Mouse (Mus musculus) ES-E14 (cell line): ENCODE data around the gene Sh3d19. TPM values are rescaled to one million over a fixed set of nuclear protein-coding genes. Genes with fewer than 3 reads are reported as not detected.

Experiments used
- DNase-seq: peaks from one replicate; pipeline ENCODE4 v3.0.0-alpha.2; 2013; ENCODE audit warnings: low read depth, low spot score
- H3K27ac ChIP-seq: 2 replicates; pipeline ENCODE4 v1.5.1; 2012; ENCODE audit warnings: low read depth, mild to moderate bottlenecking, low read length, moderate library complexity, mixed read lengths; ENCODE audit not compliant: poor library complexity, insufficient read depth, severe bottlenecking
- H3K36me3 ChIP-seq: 2 replicates; pipeline ENCODE4 v1.6.1; 2012; ENCODE audit warnings: mild to moderate bottlenecking, low read length, moderate library complexity, mixed read lengths; ENCODE audit not compliant: control insufficient read depth, poor library complexity, insufficient read depth, severe bottlenecking
- H3K4me1 ChIP-seq, 2 experiments: fragments of 150-350 bp in 1 of 2; sonication (generic) in 1 of 2; 2 replicates each; pipeline ENCODE4 v1.6.1; 2012; ENCODE audit warnings: low read length in 2 of 2, mild to moderate bottlenecking in 1 of 2, mixed read lengths in 1 of 2; ENCODE audit not compliant: control insufficient read depth in 2 of 2, insufficient read depth in 2 of 2, poor library complexity in 1 of 2
- H3K4me3 ChIP-seq, 2 experiments: fragments of 150-350 bp in 1 of 2; sonication (generic) in 1 of 2; 2 replicates each; pipeline ENCODE4 v1.5.1; 2012; ENCODE audit warnings: low read length in 2 of 2, low read depth in 1 of 2, mild to moderate bottlenecking in 1 of 2, mixed read lengths in 1 of 2; ENCODE audit not compliant: insufficient read depth in 1 of 2, poor library complexity in 1 of 2, severe bottlenecking in 1 of 2
- H3K9ac ChIP-seq: 2 replicates; pipeline ENCODE4 v1.6.1; 2012; ENCODE audit warnings: low read depth, mild to moderate bottlenecking, low read length, mixed read lengths; ENCODE audit not compliant: poor library complexity, insufficient read depth, severe bottlenecking
- H3K9me3 ChIP-seq: fragments of 150-350 bp; sonication (generic); 2 replicates; pipeline ENCODE4 v1.6.1; 2012; ENCODE audit warnings: low read depth, mild to moderate bottlenecking, low read length; ENCODE audit not compliant: control insufficient read depth, insufficient read depth
- CHD2 ChIP-seq: IDR thresholded peaks from 2 replicates; pipeline ENCODE4 v1.6.1; 2014; ENCODE audit warnings: mild to moderate bottlenecking, low read depth, low read length, inconsistent platforms
- HCFC1 ChIP-seq: IDR thresholded peaks from 2 replicates; pipeline ENCODE4 v1.6.1; 2012; ENCODE audit warnings: low read length, inconsistent platforms, borderline replicate concordance; ENCODE audit not compliant: insufficient read depth
- MAFK ChIP-seq: IDR thresholded peaks from 2 replicates; pipeline ENCODE4 v1.6.1; 2014; ENCODE audit warnings: mild to moderate bottlenecking, low read depth, low read length, inconsistent platforms; ENCODE audit not compliant: insufficient read depth
- ZC3H11A ChIP-seq: IDR thresholded peaks from 2 replicates; pipeline ENCODE4 v1.6.1; 2012; ENCODE audit warnings: low read depth, mild to moderate bottlenecking, inconsistent platforms, low read length, borderline replicate concordance
- ZNF384 ChIP-seq: IDR thresholded peaks from 2 replicates; pipeline ENCODE4 v1.6.1; 2012; ENCODE audit warnings: low read depth, low read length, inconsistent platforms
- in situ Hi-C, 2 experiments: fragments of 600-800 bp; cut with MboI; formaldehyde crosslinking; loops; one replicate each; pipeline ENCODE4 v1.15.1; 2025; ENCODE audit warnings: low sequenced_read_pairs in 2 of 2, inconsistent platforms in 1 of 2; ENCODE audit not compliant: unreplicated experiment in 2 of 2
- total RNA-seq: library from RNA; depleted of rRNA; stranded (reverse); fragments of 300-350 nt; gene quantifications from 2 replicates; pipeline ENCODE4 v1.2.3, GENCODE M21; 2012

The Sh3d19 gene
- total RNA-seq, 1 experiment, result 13.2 TPM

DNA sequence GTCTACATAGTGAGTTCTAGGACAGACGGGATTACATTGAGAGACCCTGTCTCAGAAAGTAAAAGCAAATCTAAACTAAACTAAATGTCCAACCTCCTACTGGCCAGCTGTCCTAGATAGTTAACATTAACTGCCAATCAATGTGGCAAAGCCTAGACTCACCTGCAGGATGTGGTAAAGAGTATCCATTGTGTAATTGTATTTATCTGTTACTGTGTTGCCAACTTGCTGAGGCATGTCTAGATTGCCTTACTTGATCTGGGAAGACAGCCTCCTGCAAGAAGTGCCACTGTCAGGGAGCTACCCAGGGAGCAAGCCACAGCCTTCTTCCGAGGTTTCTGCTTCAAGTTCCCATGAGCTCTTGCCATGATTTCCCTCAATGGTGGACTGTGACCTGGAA, 16.3 kb downstream of the Sh3d19 start:
- Histone ChIP-seq H3K9ac (no peak overlapping the region), H3K4me1 (peaks cover 2 to 6% of the 10 kb centered on the region in 2 experiments; a peak in 2 of 4 replicates), H3K4me3 (no peak overlapping the region), H3K27ac (no peak overlapping the region), H3K9me3 (no peaks in the 10 kb centered on the region), H3K36me3 (no peaks in the 10 kb centered on the region; the same call in 1 of the 2 replicates)
- in situ Hi-C loops, result no loop called here
- TF ChIP-seq CHD2 (no peak), MAFK (no peak), ZC3H11A (no peak), HCFC1 (no peak), ZNF384 (no peak)
- no peak for DNase-seq

- in situ Hi-C loops, result no loop called here
- Histone ChIP-seq H3K9ac (no peak overlapping the region), H3K4me3 (no peak overlapping the region), H3K9me3 (no peaks in the 10 kb centered on the region), H3K36me3 (no peaks in the 10 kb centered on the region; the same call in 1 of the 2 replicates), H3K4me1 (peaks cover 7 to 13% of the 10 kb centered on the region in 2 experiments), H3K27ac (no peak overlapping the region)
- DNase-seq, result no peak
- TF ChIP-seq ZNF384 (no peak), CHD2 (no peak), ZC3H11A (no peak), HCFC1 (no peak), MAFK (no peak)
Measured at GRCm38 (mm10) chr3:85991140-85991801, 20.4 kb downstream of the Sh3d19 start.

- H3K4me1 ChIP-seq, result peaks cover 7 to 13% of the 10 kb centered on the region in 2 experiments
- H3K9ac ChIP-seq, result no peak overlapping the region
- no peak overlapping the region for H3K4me3 ChIP-seq
- in situ Hi-C loops, result no loop called here
- no peaks in the 10 kb centered on the region for H3K9me3 ChIP-seq
- H3K36me3 ChIP-seq, result no peaks in the 10 kb centered on the region; the same call in 1 of the 2 replicates
- H3K27ac ChIP-seq, result 0 out of 2 replicates have a peak overlapping the region, but pooled peaks have one; percentile 23
- no peak for DNase-seq
- peak; percentile 83 for TF ChIP-seq MAFK
- TF ChIP-seq HCFC1, result no peak
Measured at GRCm38 (mm10) chr3:85991802-85992156, 20.9 kb downstream of the Sh3d19 start.

DNA sequence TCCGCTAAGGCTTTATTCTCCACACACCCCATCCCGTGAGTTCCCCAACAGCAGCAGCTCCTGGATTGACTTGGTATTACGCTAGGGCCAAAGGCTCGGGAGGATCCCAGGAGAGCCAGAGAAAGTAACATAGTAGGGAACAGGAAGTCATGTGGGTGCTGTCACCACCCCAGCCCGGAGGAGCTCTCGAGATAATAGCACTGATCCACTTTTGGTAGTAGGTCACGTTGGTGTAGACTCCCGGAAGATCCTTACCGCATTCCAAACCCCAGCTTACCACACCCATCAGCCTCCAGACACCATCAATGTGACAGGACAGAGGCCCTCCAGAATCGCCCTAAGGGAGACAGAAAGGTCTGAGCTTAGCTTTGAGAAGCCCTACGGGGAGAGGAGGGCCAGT, 22.8 kb downstream of the Sh3d19 start:
- in situ Hi-C loops, result no loop called here
- Histone ChIP-seq H3K9ac (peak overlapping the region; percentile 43; the same call in 1 of the 2 replicates), H3K36me3 (no peaks in the 10 kb centered on the region), H3K27ac (peak overlapping the region; percentile 73), H3K4me1 (peaks cover 7 to 13% of the 10 kb centered on the region in 2 experiments), H3K4me3 (peak overlapping the region; percentile 25 to 29; a peak in 1 of 4 replicates), H3K9me3 (no peaks in the 10 kb centered on the region)
- TF ChIP-seq HCFC1 (no peak), CHD2 (peak; percentile 47; the same call in 1 of the 2 replicates)
- no peak for DNase-seq

DNA sequence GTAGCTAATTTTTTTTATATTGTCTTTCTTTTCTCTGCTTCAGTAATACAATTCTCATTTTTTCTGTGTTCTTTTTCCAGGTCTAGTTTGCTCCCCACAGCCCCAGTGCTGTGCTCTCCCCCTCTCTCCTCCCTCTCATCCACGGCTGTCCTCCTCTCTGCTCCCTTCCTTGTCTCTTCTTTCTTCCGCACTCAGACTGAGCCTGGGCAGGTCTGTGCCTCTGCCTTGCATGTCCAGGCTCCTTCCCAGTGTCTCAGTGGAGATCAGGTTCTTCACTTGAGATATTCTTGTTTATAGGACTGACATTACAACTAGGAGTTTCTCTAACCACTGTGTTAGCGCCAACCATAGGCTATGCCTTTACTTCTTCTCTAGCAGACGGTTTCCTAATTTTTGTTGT, 23.7 kb downstream of the Sh3d19 start:
- in situ Hi-C loops, result no loop called here
- H3K9ac ChIP-seq, result no peak overlapping the region
- peaks cover 7 to 13% of the 10 kb centered on the region in 2 experiments for H3K4me1 ChIP-seq
- TF ChIP-seq ZNF384 (no peak), CHD2 (no peak), ZC3H11A (no peak), MAFK (no peak)
- no peak for DNase-seq
- H3K36me3 ChIP-seq, result no peaks in the 10 kb centered on the region
- H3K4me3 ChIP-seq, result no peak overlapping the region
- H3K27ac ChIP-seq, result no peak overlapping the region
- no peaks in the 10 kb centered on the region for H3K9me3 ChIP-seq
